Mouse (Mus musculus): ENCODE results near the gene Cntn4. TPM values are rescaled to one million over a fixed set of nuclear protein-coding genes. Genes with fewer than 3 reads are reported as not detected.

The Cntn4 gene
- total and polyA plus RNA-seq, 2 experiments from 2014 or later = 13.9 to 23.3 TPM

DNA sequence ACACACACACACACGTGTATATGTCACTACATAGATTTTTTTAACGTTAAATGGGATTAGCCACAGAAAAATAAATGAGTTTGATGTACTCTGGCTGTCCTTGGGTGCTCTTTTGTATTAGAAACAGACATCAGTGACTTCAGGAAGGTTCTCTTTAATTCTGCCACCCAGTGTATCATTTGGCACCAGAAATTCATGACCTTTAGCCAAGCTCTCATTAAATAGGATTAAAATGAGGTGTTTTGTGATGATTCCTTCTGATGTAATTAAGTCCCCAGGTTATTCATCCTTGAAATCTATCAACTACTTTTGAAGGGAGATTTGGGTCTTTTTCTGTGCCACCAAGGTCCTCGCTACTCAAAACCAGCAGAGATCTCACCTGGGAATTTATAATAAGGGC lies 763.8 kb downstream of the Cntn4 start:
- Histone ChIP-seq H3K4me3 (ENCODE audit: low read depth, low read length) (no peak overlapping the region), H3K4me2 (ENCODE audit: low read depth) (no peak overlapping the region), H3K4me1 (ENCODE audit: insufficient read depth) (no peaks in the 10 kb centered on the region), H3K27ac (ENCODE audit: low read depth, low read length) (no peak overlapping the region), H3K27me3 (ENCODE audit: insufficient read depth, low read length) (no peaks in the 10 kb centered on the region), H3K36me3 (ENCODE audit: insufficient read depth) (no peaks in the 10 kb centered on the region), H3K9ac (no peak overlapping the region), H3K9me3 (ENCODE audit: low read length) (no peaks in the 10 kb centered on the region)
- no peak for ATAC-seq
- WGBS = 53% methylated on average over 3 of the region's 3 CpGs
- DNase-seq = no peak
- TF ChIP-seq CTCF (IDR thresholded peaks at IDR 0.05; ENCODE audit: low read depth) = no peak

GRCm38 (mm10) chr6:106454131-106454838 lies 776.8 kb downstream of the Cntn4 start:
- DNase-seq = no peak
- H3K9ac ChIP-seq = no peak overlapping the region
- no peak for TF ChIP-seq CTCF (IDR thresholded peaks at IDR 0.05; ENCODE audit: low read depth)

DNA sequence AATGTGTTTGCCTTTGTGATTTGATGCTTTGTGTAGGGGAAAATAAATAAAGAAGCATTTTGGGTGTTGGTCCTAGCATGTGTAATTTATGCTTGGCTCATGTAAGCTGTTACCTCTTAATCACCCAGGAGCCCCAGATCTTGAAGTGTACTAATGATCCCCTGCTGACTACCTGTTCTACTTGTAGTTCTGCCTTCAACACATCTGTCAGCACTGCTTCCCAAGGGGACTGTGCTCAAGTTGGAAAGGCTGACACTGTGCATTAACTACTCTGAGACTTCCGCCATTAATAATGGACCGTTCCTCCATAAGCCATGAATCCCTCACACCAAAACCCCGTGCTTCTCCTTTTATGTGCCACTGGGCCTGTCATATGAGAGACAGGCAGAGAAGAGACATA lies 778.2 kb downstream of the Cntn4 start:
- ATAC-seq = no peak
- Histone ChIP-seq H3K27me3 (ENCODE audit: insufficient read depth, low read length) (no peaks in the 10 kb centered on the region), H3K36me3 (ENCODE audit: insufficient read depth) (no peaks in the 10 kb centered on the region), H3K9me3 (ENCODE audit: low read length) (no peaks in the 10 kb centered on the region), H3K4me2 (ENCODE audit: low read depth) (no peak overlapping the region), H3K4me1 (ENCODE audit: insufficient read depth) (no peaks in the 10 kb centered on the region), H3K4me3 (ENCODE audit: low read depth, low read length) (no peak overlapping the region), H3K27ac (ENCODE audit: low read depth, low read length) (no peak overlapping the region), H3K9ac (no peak overlapping the region)
- WGBS = 50% methylated on average over 3 of the region's 3 CpGs
- TF ChIP-seq CTCF (IDR thresholded peaks at IDR 0.05; ENCODE audit: low read depth) = no peak
- DNase-seq = no peak

More at GRCm38 (mm10) chr6:106454131-106454838, 776.8 kb downstream of the Cntn4 start:
- H3K4me1 ChIP-seq (ENCODE audit: insufficient read depth) = no peaks in the 10 kb centered on the region
- H3K36me3 ChIP-seq (ENCODE audit: insufficient read depth) = no peaks in the 10 kb centered on the region
- ATAC-seq = no peak
- H3K9me3 ChIP-seq (ENCODE audit: low read length) = no peaks in the 10 kb centered on the region
- H3K4me3 ChIP-seq (ENCODE audit: low read depth, low read length) = no peak overlapping the region
- 39% methylated on average over 3 of the region's 3 CpGs for WGBS
- H3K4me2 ChIP-seq (ENCODE audit: low read depth) = no peak overlapping the region
- H3K27me3 ChIP-seq (ENCODE audit: insufficient read depth, low read length) = no peaks in the 10 kb centered on the region
- H3K27ac ChIP-seq (ENCODE audit: low read depth, low read length) = no peak overlapping the region

- no peak for ATAC-seq
Observed at GRCm38 (mm10) chr6:106458166-106458565, 780.7 kb downstream of the Cntn4 start.

DNA sequence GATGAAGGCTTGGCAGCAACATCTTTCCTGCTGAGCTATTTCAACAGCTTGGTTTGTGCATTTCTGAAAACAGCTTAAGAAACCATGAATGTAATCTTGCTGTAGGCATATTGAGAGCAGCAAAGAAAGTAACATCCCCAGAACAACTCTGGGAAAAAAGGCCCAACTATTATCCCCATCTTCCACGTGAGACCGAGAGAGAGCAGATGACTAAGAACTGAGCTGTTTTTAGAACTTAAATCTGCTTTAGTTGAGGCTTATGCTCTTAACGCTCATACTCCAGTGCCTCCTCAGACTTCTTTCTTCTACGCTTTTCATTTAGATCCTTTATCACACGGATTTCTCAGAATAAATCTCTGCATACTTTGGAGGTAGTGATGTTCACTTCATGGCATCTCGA lies 784.9 kb downstream of the Cntn4 start:
- ATAC-seq (no peak), DNase-seq (no peak)
- no peak overlapping the region for H3K4me2 ChIP-seq (ENCODE audit: low read depth)
- no peaks in the 10 kb centered on the region for H3K36me3 ChIP-seq (ENCODE audit: insufficient read depth)
- no peak for TF ChIP-seq CTCF (IDR thresholded peaks at IDR 0.05; ENCODE audit: low read depth)
- no peaks in the 10 kb centered on the region for H3K27me3 ChIP-seq (ENCODE audit: insufficient read depth, low read length)
- H3K4me3 ChIP-seq (ENCODE audit: low read depth, low read length) = no peak overlapping the region
- H3K4me1 ChIP-seq (ENCODE audit: insufficient read depth) = no peaks in the 10 kb centered on the region
- no peaks in the 10 kb centered on the region for H3K9me3 ChIP-seq (ENCODE audit: low read length)
- 78% methylated on average over 6 of the region's 6 CpGs for WGBS
- H3K27ac ChIP-seq (ENCODE audit: low read depth, low read length) = no peak overlapping the region
- H3K9ac ChIP-seq = no peak overlapping the region

More at GRCm38 (mm10) chr6:106458166-106458565, 780.7 kb downstream of the Cntn4 start:
- no peaks in the 10 kb centered on the region for H3K9me3 ChIP-seq (ENCODE audit: low read length)
- H3K4me3 ChIP-seq (ENCODE audit: low read depth, low read length) = no peak overlapping the region
- no peak overlapping the region for H3K4me2 ChIP-seq (ENCODE audit: low read depth)
- no peaks in the 10 kb centered on the region for H3K27me3 ChIP-seq (ENCODE audit: insufficient read depth, low read length)
- WGBS = 84% methylated on average over 6 of the region's 6 CpGs
- TF ChIP-seq CTCF (IDR thresholded peaks at IDR 0.05; ENCODE audit: low read depth) = no peak
- no peak overlapping the region for H3K9ac ChIP-seq
- no peak overlapping the region for H3K27ac ChIP-seq (ENCODE audit: low read depth, low read length)
- DNase-seq = no peak
- H3K36me3 ChIP-seq (ENCODE audit: insufficient read depth) = no peaks in the 10 kb centered on the region
- no peaks in the 10 kb centered on the region for H3K4me1 ChIP-seq (ENCODE audit: insufficient read depth)

DNA sequence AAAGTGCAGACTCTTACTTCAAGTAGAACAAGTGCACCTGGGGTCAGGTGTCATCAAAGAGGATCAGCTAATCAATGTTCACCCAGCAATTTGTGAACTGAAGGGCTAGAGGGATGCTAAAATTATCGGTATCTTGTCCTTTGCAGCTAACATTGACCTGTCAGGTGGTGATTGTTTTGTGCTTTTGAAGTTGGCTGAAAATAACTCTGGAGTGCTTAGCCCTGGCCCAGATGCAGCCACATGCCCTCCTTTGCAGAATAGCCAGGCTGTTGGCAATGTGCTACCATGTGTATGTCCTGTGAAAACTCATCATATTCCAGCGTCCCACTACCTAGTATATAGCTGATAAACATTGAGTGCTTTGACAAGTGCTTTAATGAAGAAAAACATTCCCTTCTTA lies 786.4 kb downstream of the Cntn4 start:
- H3K4me1 ChIP-seq (ENCODE audit: insufficient read depth) = no peaks in the 10 kb centered on the region
- no peak overlapping the region for H3K4me2 ChIP-seq (ENCODE audit: low read depth)
- H3K4me3 ChIP-seq (ENCODE audit: low read depth, low read length) = no peak overlapping the region
- no peak for TF ChIP-seq CTCF (IDR thresholded peaks at IDR 0.05; ENCODE audit: low read depth)
- 94% methylated on average over 2 of the region's 2 CpGs for WGBS
- DNase-seq (no peak), ATAC-seq (no peak)
- no peaks in the 10 kb centered on the region for H3K27me3 ChIP-seq (ENCODE audit: insufficient read depth, low read length)
- H3K9me3 ChIP-seq (ENCODE audit: low read length) = no peaks in the 10 kb centered on the region
- no peak overlapping the region for H3K9ac ChIP-seq
- H3K36me3 ChIP-seq (ENCODE audit: insufficient read depth) = no peaks in the 10 kb centered on the region
- no peak overlapping the region for H3K27ac ChIP-seq (ENCODE audit: low read depth, low read length)

DNA sequence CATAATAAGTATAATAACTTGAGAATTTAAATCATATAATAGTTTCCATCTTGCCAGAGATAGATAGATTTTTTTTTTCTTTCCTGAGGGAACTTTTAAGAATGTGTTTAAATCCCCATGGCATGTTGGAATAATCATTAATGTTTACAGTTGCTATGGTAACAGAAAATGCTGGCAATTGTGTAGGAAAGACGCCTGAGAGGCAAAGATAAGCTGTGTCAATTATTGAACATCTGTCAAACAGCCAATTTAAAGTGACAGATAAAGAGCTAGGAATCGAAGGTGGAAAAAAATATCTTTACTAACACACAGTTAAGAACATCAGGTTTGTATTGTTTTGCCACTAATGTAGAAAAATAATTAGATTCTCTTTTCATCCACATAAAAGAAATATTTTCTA lies 788.3 kb downstream of the Cntn4 start:
- DNase-seq (no peak), ATAC-seq (no peak)
- Histone ChIP-seq H3K4me1 (ENCODE audit: insufficient read depth) (no peaks in the 10 kb centered on the region), H3K4me3 (ENCODE audit: low read depth, low read length) (no peak overlapping the region), H3K27ac (ENCODE audit: low read depth, low read length) (no peak overlapping the region), H3K4me2 (ENCODE audit: low read depth) (no peak overlapping the region), H3K9me3 (ENCODE audit: low read length) (no peaks in the 10 kb centered on the region), H3K27me3 (ENCODE audit: insufficient read depth, low read length) (no peaks in the 10 kb centered on the region), H3K9ac (no peak overlapping the region), H3K36me3 (ENCODE audit: insufficient read depth) (no peaks in the 10 kb centered on the region)
- whole genome bisulfite sequencing = 10% methylated on average over 2 of the region's 2 CpGs
- no peak for TF ChIP-seq CTCF (IDR thresholded peaks at IDR 0.05; ENCODE audit: low read depth)
